Comparison of ENCODE assay signal across 8 mouse cellular contexts in genomic region chr19:10297041-10297503, GRCm38 (mm10). TPM values are rescaled to one million over a fixed set of nuclear protein-coding genes. Genes with fewer than 3 reads are reported as not detected.
DNase-seq lines count a peak whose midpoint lies in the region; ATAC-seq lines count a peak whose summit lies in the region.

No protein-coding gene starts in this region.

- no peak for DNase-seq in midbrain, embryonic 10.5 days (ENCODE audit: low spot score)
- DNase-seq in midbrain, embryonic 11.5 days (ENCODE audit: low spot score, missing footprints): no peak
- DNase-seq in embryonic facial prominence, embryonic 14.5 days (ENCODE audit: low spot score): peak; percentile 77
- peak; percentile 85 for DNase-seq in skeletal muscle tissue, adult 2 months (ENCODE audit: low read depth, low spot score)
- no peak for DNase-seq in cerebellum, adult 8-10 months
- no peak for DNase-seq in right cerebral cortex, postnatal 14 days

- no peak for ATAC-seq in midbrain, embryonic 11.5 days (ENCODE audit: low FRiP score)
- ATAC-seq in embryonic facial prominence, embryonic 14.5 days (ENCODE audit: low read depth): peak; percentile 70
- peak; percentile 72 for ATAC-seq in heart, embryonic 15.5 days (replicated peaks; ENCODE audit: insufficient number of reproducible peaks, insufficient read depth, low FRiP score, low read depth)
- ATAC-seq in limb, embryonic 12.5 days (ENCODE audit: insufficient number of reproducible peaks, insufficient read depth, low FRiP score, low TSS enrichment, low read depth): no peak

- H3K27ac ChIP-seq in midbrain, embryonic 10.5 days (replicated peaks): peak overlapping the region; percentile 43
- H3K27ac ChIP-seq in midbrain, embryonic 11.5 days (ENCODE audit: low read depth, low read length): no peak overlapping the region
- H3K27ac ChIP-seq in embryonic facial prominence, embryonic 14.5 days (replicated peaks; ENCODE audit: low read depth, low read length): peak overlapping the region; percentile 68
- H3K27ac ChIP-seq in heart, embryonic 15.5 days: peak overlapping the region; percentile 77
- peak overlapping the region; percentile 69 for H3K27ac ChIP-seq in limb, embryonic 12.5 days

- H3K4me1 ChIP-seq in midbrain, embryonic 10.5 days: peaks cover 39% of the 10 kb centered on the region
- H3K4me1 ChIP-seq in midbrain, embryonic 11.5 days (ENCODE audit: control insufficient read depth, insufficient read depth, low read length): peaks cover 6% of the 10 kb centered on the region
- peaks cover 43% of the 10 kb centered on the region for H3K4me1 ChIP-seq in embryonic facial prominence, embryonic 14.5 days (ENCODE audit: control insufficient read depth, insufficient read depth, low read length)
- peaks cover 40% of the 10 kb centered on the region for H3K4me1 ChIP-seq in heart, embryonic 15.5 days (replicated peaks)
- peaks cover 48% of the 10 kb centered on the region for H3K4me1 ChIP-seq in limb, embryonic 12.5 days (replicated peaks)

- 30% methylated on average over 8 of the region's 8 CpGs for WGBS in midbrain, embryonic 10.5 days
- 40% methylated on average over 8 of the region's 8 CpGs for WGBS in midbrain, embryonic 11.5 days
- 5% methylated on average over 8 of the region's 8 CpGs for WGBS in embryonic facial prominence, embryonic 14.5 days
- 31% methylated on average over 8 of the region's 8 CpGs for WGBS in heart, embryonic 15.5 days
- WGBS in limb, embryonic 12.5 days: 17% methylated on average over 8 of the region's 8 CpGs

- no peaks in the 10 kb centered on the region for H3K9me3 ChIP-seq in midbrain, embryonic 10.5 days (replicated peaks)
- no peaks in the 10 kb centered on the region for H3K9me3 ChIP-seq in midbrain, embryonic 11.5 days (ENCODE audit: control insufficient read depth, low read length)
- no peaks in the 10 kb centered on the region for H3K9me3 ChIP-seq in embryonic facial prominence, embryonic 14.5 days (ENCODE audit: control insufficient read depth, low read length)
- no peaks in the 10 kb centered on the region for H3K9me3 ChIP-seq in heart, embryonic 15.5 days (replicated peaks)
- no peaks in the 10 kb centered on the region for H3K9me3 ChIP-seq in limb, embryonic 12.5 days

- no peak overlapping the region for H3K9ac ChIP-seq in midbrain, embryonic 11.5 days (ENCODE audit: low read length)
- H3K9ac ChIP-seq in embryonic facial prominence, embryonic 14.5 days (ENCODE audit: low read depth, low read length): peak overlapping the region; percentile 45
- no peak overlapping the region for H3K9ac ChIP-seq in heart, embryonic 15.5 days
- peak overlapping the region; percentile 46 for H3K9ac ChIP-seq in limb, embryonic 12.5 days (replicated peaks)

- no peaks in the 10 kb centered on the region for H3K36me3 ChIP-seq in midbrain, embryonic 10.5 days
- H3K36me3 ChIP-seq in midbrain, embryonic 11.5 days (ENCODE audit: control insufficient read depth, insufficient read depth, low read length): no peaks in the 10 kb centered on the region
- H3K36me3 ChIP-seq in embryonic facial prominence, embryonic 14.5 days (ENCODE audit: control insufficient read depth, insufficient read depth, low read length): no peaks in the 10 kb centered on the region
- H3K36me3 ChIP-seq in heart, embryonic 15.5 days: no peaks in the 10 kb centered on the region
- H3K36me3 ChIP-seq in limb, embryonic 12.5 days: no peaks in the 10 kb centered on the region

- H3K4me3 ChIP-seq in midbrain, embryonic 10.5 days: no peak overlapping the region
- no peak overlapping the region for H3K4me3 ChIP-seq in midbrain, embryonic 11.5 days (ENCODE audit: low read depth, low read length)
- H3K4me3 ChIP-seq in embryonic facial prominence, embryonic 14.5 days (ENCODE audit: low read depth, low read length): no peak overlapping the region
- no peak overlapping the region for H3K4me3 ChIP-seq in heart, embryonic 15.5 days
- H3K4me3 ChIP-seq in limb, embryonic 12.5 days (replicated peaks): no peak overlapping the region

- no peak overlapping the region for H3K4me2 ChIP-seq in midbrain, embryonic 11.5 days
- 0 out of 2 replicates have a peak overlapping the region, but pooled peaks have one; percentile 14 for H3K4me2 ChIP-seq in embryonic facial prominence, embryonic 14.5 days (ENCODE audit: low read depth, low read length)
- H3K4me2 ChIP-seq in heart, embryonic 15.5 days: no peak overlapping the region
- H3K4me2 ChIP-seq in limb, embryonic 12.5 days: 0 out of 2 replicates have a peak overlapping the region, but pooled peaks have one; percentile 9

- peaks cover 25% of the 10 kb centered on the region for H3K27me3 ChIP-seq in midbrain, embryonic 10.5 days (ENCODE audit: low read depth, poor library complexity, severe bottlenecking)
- H3K27me3 ChIP-seq in midbrain, embryonic 11.5 days (ENCODE audit: control insufficient read depth, insufficient read depth, low read length): no peaks in the 10 kb centered on the region
- H3K27me3 ChIP-seq in embryonic facial prominence, embryonic 14.5 days (replicated peaks; ENCODE audit: control insufficient read depth, insufficient read depth, low read length): no peaks in the 10 kb centered on the region
- peaks cover 9% of the 10 kb centered on the region for H3K27me3 ChIP-seq in heart, embryonic 15.5 days
- peaks cover 7% of the 10 kb centered on the region; the same call in 1 of the 2 replicates for H3K27me3 ChIP-seq in limb, embryonic 12.5 days

RNA-seq across cellular contexts. Expression of gene Dagla, which starts 7.6 kb away (rescaled TPM):
- 1.8 and 2.7 TPM in 2 replicates for polyA plus RNA-seq in midbrain, embryonic 10.5 days (2016; fragmentation: Nextera tagmentation; extraction: Ambion mirVana)
- polyA plus RNA-seq in midbrain, embryonic 11.5 days (2014; fragmentation: Nextera tagmentation; extraction: Ambion mirVana): 1.2 and 1.3 TPM in 2 replicates
- 2.8 and 2.9 TPM in 2 replicates for polyA plus RNA-seq in embryonic facial prominence, embryonic 14.5 days (2014; fragmentation: Nextera tagmentation; extraction: Ambion mirVana)
- 0.88 and 1.5 TPM in 2 replicates for polyA plus RNA-seq in heart, embryonic 15.5 days (2015; fragmentation: Nextera tagmentation; extraction: Ambion mirVana)
- 1.8 and 2.4 TPM in 2 replicates for polyA plus RNA-seq in limb, embryonic 12.5 days (2016; fragmentation: Nextera tagmentation; extraction: Ambion mirVana)

RNA-seq across cellular contexts. Expression of gene Myrf, which starts 56.5 kb away (rescaled TPM):
- 2.1 and 2.2 TPM in 2 replicates for polyA plus RNA-seq in midbrain, embryonic 10.5 days (2016; fragmentation: Nextera tagmentation; extraction: Ambion mirVana)
- 1.4 and 1.7 TPM in 2 replicates for polyA plus RNA-seq in midbrain, embryonic 11.5 days (2014; fragmentation: Nextera tagmentation; extraction: Ambion mirVana)
- 0.87 and 0.96 TPM in 2 replicates for polyA plus RNA-seq in embryonic facial prominence, embryonic 14.5 days (2014; fragmentation: Nextera tagmentation; extraction: Ambion mirVana)
- 4.8 and 7.8 TPM in 2 replicates for polyA plus RNA-seq in heart, embryonic 15.5 days (2015; fragmentation: Nextera tagmentation; extraction: Ambion mirVana)
- 2.6 and 2.7 TPM in 2 replicates for polyA plus RNA-seq in limb, embryonic 12.5 days (2016; fragmentation: Nextera tagmentation; extraction: Ambion mirVana)

Comparison
In these comparisons a context has a peak if more than half of its experiments do, and no peak if none do; other contexts are left out.
1. DNase-seq: peak in embryonic facial prominence, embryonic 14.5 days (single experiment) and skeletal muscle tissue, adult 2 months (single experiment); none in midbrain, embryonic 10.5 days (single experiment), midbrain, embryonic 11.5 days (single experiment), cerebellum, adult 8-10 months (single experiment) and right cerebral cortex, postnatal 14 days (single experiment).
2. ATAC-seq: peak in embryonic facial prominence, embryonic 14.5 days (single experiment) and heart, embryonic 15.5 days (single experiment); none in midbrain, embryonic 11.5 days (single experiment) and limb, embryonic 12.5 days (single experiment).
3. H3K4me2 ChIP-seq: peak in embryonic facial prominence, embryonic 14.5 days (single experiment) and limb, embryonic 12.5 days (single experiment); none in midbrain, embryonic 11.5 days (single experiment) and heart, embryonic 15.5 days (single experiment).
4. H3K9ac ChIP-seq: peak in embryonic facial prominence, embryonic 14.5 days (single experiment) and limb, embryonic 12.5 days (single experiment); none in midbrain, embryonic 11.5 days (single experiment) and heart, embryonic 15.5 days (single experiment).